Mouse (Mus musculus) left cerebral cortex, adult 11 months (tissue): ENCODE measurements at regions not wholly inside any gene's neighbourhood (a gene's known extent, or its start where the extent isn't known, plus 50 kb on each side); places are given as distances from the start of the nearest gene placed in this dataset.

Experiments used
- DNase-seq: peaks from one replicate; pipeline ENCODE4 v3.0.0; 2022; ENCODE audit warnings: low spot score

- no peak for DNase-seq
These were observed 564.3 kb upstream of the 4931417E11Rik start for GRCm38 (mm10) chr6:74033811-74034210.

GRCm38 (mm10) chr6:74017107-74017506 lies 547.6 kb upstream of the 4931417E11Rik start:
- DNase-seq = no peak

- no peak for DNase-seq
These were observed 512.3 kb upstream of the 4931417E11Rik start for GRCm38 (mm10) chr6:73981742-73982141.

- no peak for DNase-seq
These were observed 480.4 kb upstream of the 4931417E11Rik start for GRCm38 (mm10) chr6:73949934-73950293.

GRCm38 (mm10) chr6:73949121-73949933 lies 479.9 kb upstream of the 4931417E11Rik start:
- no peak for DNase-seq

- no peak for DNase-seq
These were observed 444.2 kb upstream of the 4931417E11Rik start for GRCm38 (mm10) chr6:73913426-73914404.

GRCm38 (mm10) chr6:73889144-73889795 lies 419.8 kb upstream of the 4931417E11Rik start:
- DNase-seq = no peak

GRCm38 (mm10) chr6:73878662-73879061 lies 409.2 kb upstream of the 4931417E11Rik start:
- DNase-seq = no peak

- DNase-seq = peak; percentile 0
These were observed 399.2 kb upstream of the 4931417E11Rik start for GRCm38 (mm10) chr6:73868683-73869082.
